Mouse (Mus musculus) macrophage (primary cell): ENCODE results near the gene Rit1. TPM values are rescaled to one million over a fixed set of nuclear protein-coding genes. Genes with fewer than 3 reads are reported as not detected.
"Not testable (repeated sequence)": the region's sequence is repeated elsewhere in the genome, so short reads cannot be mapped to it uniquely, and the experiment has no call there.

Source experiments
- H3K27ac ChIP-seq: fragments of 350-480 bp; formaldehyde crosslinking; 2 replicates; pipeline ENCODE4 v1.9.0; 2021
- H3K36me3 ChIP-seq: fragments of 350-480 bp; formaldehyde crosslinking; 2 replicates; pipeline ENCODE4 v1.9.0; 2021; ENCODE audit errors: inconsistent target
- H3K4me3 ChIP-seq: fragments of 350-480 bp; formaldehyde crosslinking; 2 replicates; pipeline ENCODE4 v1.9.0; 2021; ENCODE audit errors: inconsistent target
- H3K79me2 ChIP-seq: fragments of 350-480 bp; formaldehyde crosslinking; 2 replicates; pipeline ENCODE4 v1.9.0; 2021; ENCODE audit errors: inconsistent target
- WGBS: methylation state at CpG from one replicate; pipeline ENCODE4 v1.1.7; 2026; ENCODE audit warnings: inconsistent platforms; ENCODE audit not compliant: missing documents; 5-methylcytosine and 5-hydroxymethylcytosine counted together
- polyA plus RNA-seq: library from polyadenylated mRNA; stranded (reverse); fragments of 250-400 nt; gene quantifications from 3 replicates; pipeline ENCODE4 v1.2.4, GENCODE M21; 2018; ENCODE audit warnings: inconsistent platforms

The Rit1 gene
- polyA plus RNA-seq, 1 experiment from 2014 or later: 99.3 TPM

GRCm38 (mm10) chr3:88713709-88714108 is 2.9 kb upstream of the Rit1 start:
- Histone ChIP-seq H3K79me2 (peaks cover 20% of the 10 kb centered on the region), H3K36me3 (peaks cover 46% of the 10 kb centered on the region), H3K27ac (no peak overlapping the region), H3K4me3 (no peak overlapping the region)
- 91% methylated on average over 4 of the region's 4 CpGs for WGBS

- peaks cover 30% of the 10 kb centered on the region for H3K79me2 ChIP-seq
- H3K27ac ChIP-seq: no peak overlapping the region
- 77% methylated on average over 2 of the region's 2 CpGs for WGBS
- no peak overlapping the region for H3K4me3 ChIP-seq
- H3K36me3 ChIP-seq: peaks cover 36% of the 10 kb centered on the region
Observed at GRCm38 (mm10) chr3:88714725-88715124, 1.9 kb upstream of the Rit1 start.

- peaks cover 33% of the 10 kb centered on the region for H3K36me3 ChIP-seq
- H3K79me2 ChIP-seq: peaks cover 39% of the 10 kb centered on the region
- WGBS: 91% methylated on average over 4 of the region's 5 CpGs
- not testable (repeated sequence) for H3K27ac ChIP-seq, H3K4me3 ChIP-seq
Observed at GRCm38 (mm10) chr3:88715716-88716115, 922 bp upstream of the Rit1 start.

GRCm38 (mm10) chr3:88717198-88717798 is 660 bp downstream of the Rit1 start:
- peaks cover 17% of the 10 kb centered on the region for H3K36me3 ChIP-seq
- H3K27ac ChIP-seq: peak overlapping the region; percentile 82
- H3K79me2 ChIP-seq: peaks cover 51% of the 10 kb centered on the region
- 7% methylated on average over 9 of the region's 9 CpGs for WGBS
- peak overlapping the region; percentile 96 for H3K4me3 ChIP-seq

DNA sequence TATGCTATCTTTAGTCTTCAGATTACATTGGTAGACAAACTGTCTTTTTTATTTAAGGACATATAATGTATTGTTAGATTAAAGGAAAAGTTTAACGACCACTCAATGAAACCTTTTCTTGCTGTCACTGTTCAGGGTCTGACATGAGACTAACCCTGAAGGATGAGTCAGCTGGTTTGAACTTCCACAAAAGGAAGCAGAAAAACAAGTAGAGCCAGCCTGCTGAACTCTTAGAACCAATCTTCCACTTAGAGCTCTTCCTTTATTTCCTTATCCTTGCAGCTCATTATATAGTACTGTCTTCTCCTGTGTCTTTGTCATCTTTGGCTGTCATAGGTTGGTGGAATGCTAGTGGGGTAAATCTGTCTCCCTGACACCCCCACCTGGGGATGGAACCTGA is 1.2 kb downstream of the Rit1 start:
- 0% methylated on average over 1 of the region's 1 CpGs for WGBS
- peak overlapping the region; percentile 82 for H3K27ac ChIP-seq
- peak overlapping the region; percentile 96 for H3K4me3 ChIP-seq
- H3K79me2 ChIP-seq: peaks cover 52% of the 10 kb centered on the region
- peaks cover 12% of the 10 kb centered on the region for H3K36me3 ChIP-seq

GRCm38 (mm10) chr3:88719098-88719497 is 2.5 kb downstream of the Rit1 start:
- WGBS: 38% methylated on average over 2 of the region's 2 CpGs
- H3K79me2 ChIP-seq: peaks cover 63% of the 10 kb centered on the region
- H3K27ac ChIP-seq: 0 out of 2 replicates have a peak overlapping the region, but pooled peaks have one; percentile 82
- H3K36me3 ChIP-seq: peaks cover 11% of the 10 kb centered on the region; the same call in 1 of the 2 replicates
- H3K4me3 ChIP-seq: no peak overlapping the region

GRCm38 (mm10) chr3:88736556-88736955 is 19.9 kb downstream of the Rit1 start:
- no peaks in the 10 kb centered on the region for H3K79me2 ChIP-seq
- 94% methylated on average over 2 of the region's 2 CpGs for WGBS
- no peak overlapping the region for H3K4me3 ChIP-seq
- H3K27ac ChIP-seq: no peak overlapping the region
- no peaks in the 10 kb centered on the region for H3K36me3 ChIP-seq

DNA sequence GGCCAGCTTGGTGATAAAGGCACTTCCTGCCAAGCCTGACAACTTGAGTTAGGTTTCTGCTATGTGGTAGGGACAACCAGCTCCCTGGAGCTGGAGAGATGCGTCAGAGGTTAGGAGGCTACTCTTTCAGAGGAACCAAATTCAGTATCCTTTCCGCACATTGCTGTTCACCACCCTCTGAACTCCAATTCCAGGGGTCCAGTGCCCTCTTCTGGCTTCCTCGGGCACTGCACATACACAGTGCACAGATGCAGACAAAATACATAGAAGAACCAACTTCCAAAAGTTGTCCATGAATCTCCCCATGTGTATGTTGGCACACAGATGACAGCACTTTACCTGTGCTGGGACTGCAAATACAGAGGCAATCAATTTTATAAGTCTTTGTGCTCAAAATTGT is 22.0 kb downstream of the Rit1 start:
- H3K4me3 ChIP-seq: no peak overlapping the region
- H3K36me3 ChIP-seq: no peaks in the 10 kb centered on the region
- WGBS: 19% methylated on average over 3 of the region's 3 CpGs
- no peaks in the 10 kb centered on the region for H3K79me2 ChIP-seq
- no peak overlapping the region for H3K27ac ChIP-seq

DNA sequence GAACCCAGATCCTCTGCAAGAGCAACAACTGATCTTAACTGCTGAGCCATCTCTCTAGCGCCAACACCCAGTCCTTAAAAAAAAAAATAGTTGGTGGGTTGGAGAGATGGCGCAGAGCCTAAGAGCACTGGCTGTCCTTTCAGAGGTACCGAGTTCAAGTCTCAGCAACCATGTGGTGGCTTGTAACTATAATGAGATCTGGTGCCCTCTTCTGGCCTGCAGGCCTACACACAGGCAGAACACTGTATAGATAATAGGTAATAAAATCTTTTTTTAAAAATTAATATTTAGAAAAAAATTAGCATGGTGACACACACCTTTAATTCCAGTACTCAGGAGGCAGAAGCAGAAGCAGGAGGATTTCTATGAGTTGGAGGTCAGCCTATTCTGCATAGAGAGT is 23.5 kb downstream of the Rit1 start:
- Histone ChIP-seq H3K36me3 (no peaks in the 10 kb centered on the region), H3K4me3 (no peak overlapping the region), H3K27ac (no peak overlapping the region), H3K79me2 (no peaks in the 10 kb centered on the region)
- WGBS: 83% methylated on average over 3 of the region's 3 CpGs

DNA sequence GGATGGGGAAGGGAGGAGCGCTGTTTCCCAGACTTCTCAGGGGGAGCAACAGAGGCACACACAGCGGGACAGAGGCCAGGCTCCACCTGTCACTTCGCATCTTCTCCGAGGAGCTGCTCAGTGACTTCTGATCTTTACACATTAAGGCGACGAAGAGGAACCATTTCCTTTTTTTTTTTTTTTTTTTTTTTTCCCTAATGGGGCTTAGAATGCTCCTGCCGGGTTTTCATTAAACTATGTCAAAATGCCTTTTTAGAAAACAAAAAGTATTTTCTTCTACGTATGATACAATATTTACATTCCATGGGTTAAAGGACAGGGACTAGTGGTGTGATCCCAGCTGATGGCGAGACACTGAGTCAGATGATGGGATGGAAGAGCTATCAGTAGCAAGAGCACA is 28.9 kb downstream of the Rit1 start:
- no peaks in the 10 kb centered on the region for H3K79me2 ChIP-seq
- peak overlapping the region; percentile 85 for H3K27ac ChIP-seq
- no peak overlapping the region for H3K4me3 ChIP-seq
- no peaks in the 10 kb centered on the region for H3K36me3 ChIP-seq
- WGBS: 81% methylated on average over 9 of the region's 9 CpGs

GRCm38 (mm10) chr3:88746139-88746870 is 29.7 kb downstream of the Rit1 start:
- 70% methylated on average over 11 of the region's 15 CpGs for WGBS
- Histone ChIP-seq H3K4me3 (no peak overlapping the region), H3K36me3 (no peaks in the 10 kb centered on the region), H3K79me2 (no peaks in the 10 kb centered on the region), H3K27ac (peak overlapping the region; percentile 85)

GRCm38 (mm10) chr3:88746871-88747231 is 30.2 kb downstream of the Rit1 start:
- H3K36me3 ChIP-seq: no peaks in the 10 kb centered on the region
- WGBS: 77% methylated on average over 4 of the region's 4 CpGs
- peak overlapping the region; percentile 85 for H3K27ac ChIP-seq
- no peaks in the 10 kb centered on the region for H3K79me2 ChIP-seq
- H3K4me3 ChIP-seq: no peak overlapping the region

DNA sequence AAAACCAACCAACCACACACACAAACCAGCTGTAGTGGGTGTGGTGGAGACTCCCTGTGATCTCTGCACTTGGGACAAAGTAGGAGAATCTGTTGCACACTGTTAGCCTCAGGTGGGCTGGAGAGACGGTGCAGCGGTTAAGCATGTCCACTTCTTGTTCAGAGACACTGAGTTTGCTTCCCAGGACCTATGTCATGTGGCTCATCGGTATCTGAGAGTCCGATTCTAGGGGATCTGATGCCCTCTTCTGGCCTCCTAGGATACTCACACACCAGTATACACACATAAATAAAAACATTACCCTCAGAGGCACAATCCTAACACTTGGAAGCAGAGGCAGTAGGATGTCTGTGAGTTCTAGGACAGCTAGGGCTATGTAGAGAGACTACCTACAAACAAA is 37.6 kb downstream of the Rit1 start:
- no peaks in the 10 kb centered on the region for H3K79me2 ChIP-seq
- no peak overlapping the region for H3K27ac ChIP-seq
- WGBS: 80% methylated on average over 4 of the region's 4 CpGs
- no peaks in the 10 kb centered on the region for H3K36me3 ChIP-seq
- no peak overlapping the region for H3K4me3 ChIP-seq

- Histone ChIP-seq H3K79me2 (no peaks in the 10 kb centered on the region), H3K4me3 (no peak overlapping the region), H3K36me3 (no peaks in the 10 kb centered on the region), H3K27ac (no peak overlapping the region)
- 91% methylated on average over 3 of the region's 3 CpGs for WGBS
Observed at GRCm38 (mm10) chr3:88755541-88755940, 38.9 kb downstream of the Rit1 start.

DNA sequence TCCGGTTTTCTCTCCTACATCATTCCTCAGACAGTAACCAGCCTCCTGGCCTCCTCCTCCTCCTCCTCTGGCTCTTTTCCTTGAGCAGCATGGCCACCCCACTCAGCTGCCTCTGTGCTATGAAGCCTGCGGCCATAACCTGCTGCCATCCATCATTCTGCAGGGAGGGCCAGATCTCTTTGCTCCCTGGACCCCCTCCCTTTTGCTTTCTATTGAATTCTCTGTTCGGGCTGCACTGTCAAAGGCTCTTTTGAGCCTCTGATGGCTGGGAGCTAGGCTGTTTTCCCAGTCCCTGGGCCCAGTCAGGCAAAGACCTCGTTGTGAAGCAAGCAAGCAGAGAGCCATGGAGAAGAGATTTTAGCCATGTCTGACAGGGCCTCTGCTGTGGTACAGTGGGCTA is 39.6 kb downstream of the Rit1 start:
- no peaks in the 10 kb centered on the region for H3K36me3 ChIP-seq
- no peak overlapping the region for H3K27ac ChIP-seq
- WGBS: 77% methylated on average over 3 of the region's 4 CpGs
- H3K4me3 ChIP-seq: no peak overlapping the region
- H3K79me2 ChIP-seq: no peaks in the 10 kb centered on the region
